Comparison of ENCODE assay signal across 15 mouse cellular contexts in the genomic region with DNA sequence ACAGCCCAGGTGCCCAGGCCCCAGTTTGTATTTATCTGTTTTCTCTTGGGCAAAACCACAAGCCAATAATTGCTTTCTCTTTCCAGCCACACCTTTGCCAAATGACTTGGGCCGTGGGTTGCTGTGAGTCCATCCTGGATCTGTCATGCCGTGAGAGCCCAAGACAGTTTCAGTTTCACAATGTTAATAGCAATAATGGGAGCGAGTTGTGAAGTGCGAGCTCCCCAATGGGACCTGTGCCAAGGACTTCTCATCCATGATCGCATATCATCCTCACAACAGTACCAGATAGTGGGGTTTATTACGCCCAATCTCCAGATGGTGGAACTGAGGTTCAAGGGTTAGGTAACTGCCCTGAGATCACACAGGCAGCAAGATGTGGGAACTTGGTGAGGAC.
DNase-seq lines count a peak whose midpoint lies in the region; ATAC-seq and TF ChIP-seq lines count a peak whose summit lies in the region.
"Had no signal": no experiment of that assay in that cellular context is flagged by ENCODE, and none has a peak within 500 bp of the region (broad histone marks: within the 10 kb centered on the region; RNA-seq: fewer than 3 reads in every experiment).

No protein-coding gene starts in this region.

- H3K4me1 ChIP-seq in kidney, postnatal 0 days (replicated peaks; ENCODE audit: insufficient read depth, low read length): no peaks in the 10 kb centered on the region
- H3K4me1 ChIP-seq in forebrain, embryonic 10.5 days: peaks cover 11% of the 10 kb centered on the region
- H3K4me1 ChIP-seq: hindbrain, embryonic 15.5 days; megakaryocyte, embryonic 14.5 days had no signal

- no peak for TF ChIP-seq CTCF in kidney, postnatal 0 days (IDR thresholded peaks at IDR 0.05; ENCODE audit: low read depth)

- no peaks in the 10 kb centered on the region for H3K36me3 ChIP-seq in kidney, postnatal 0 days (ENCODE audit: insufficient read depth, low read length)
- H3K36me3 ChIP-seq in forebrain, embryonic 10.5 days (replicated peaks): no peaks in the 10 kb centered on the region
- H3K36me3 ChIP-seq: embryonic facial prominence, embryonic 13.5 days; G1E; heart, embryonic 10.5 days; hindbrain, embryonic 15.5 days had no signal

- peak overlapping the region; percentile 76 for H3K27ac ChIP-seq in kidney, postnatal 0 days
- H3K27ac ChIP-seq in forebrain, embryonic 10.5 days: no peak overlapping the region
- H3K27ac ChIP-seq: hindbrain, embryonic 15.5 days had no signal

- no peaks in the 10 kb centered on the region for H3K9me3 ChIP-seq in kidney, postnatal 0 days (replicated peaks; ENCODE audit: low read length)
- H3K9me3 ChIP-seq in forebrain, embryonic 10.5 days: no peaks in the 10 kb centered on the region
- H3K9me3 ChIP-seq: embryonic facial prominence, embryonic 13.5 days; G1E; heart, embryonic 10.5 days; hindbrain, embryonic 15.5 days; megakaryocyte, embryonic 14.5 days had no signal

- no peak for ATAC-seq in kidney, postnatal 0 days (replicated peaks; ENCODE audit: low FRiP score, low read depth)
- peak; percentile 44 for ATAC-seq in megakaryocyte progenitor cell, adult 5-6 weeks (replicated peaks; ENCODE audit: poor library complexity)

- no peak overlapping the region for H3K9ac ChIP-seq in kidney, postnatal 0 days (ENCODE audit: low read depth, low read length)
- H3K9ac ChIP-seq: embryonic facial prominence, embryonic 13.5 days; hindbrain, embryonic 15.5 days had no signal

- DNase-seq in adrenal gland, adult (ENCODE audit: inconsistent age in 2 of 2, low spot score in 1 of 2): peak; percentile 15 to 77
- no peak for DNase-seq in adrenal gland, postnatal 25 days
- peak; percentile 31 for DNase-seq in kidney, postnatal 0 days (ENCODE audit: low spot score)
- no peak for DNase-seq in kidney, postnatal 14 days
- peak; percentile 43 for DNase-seq in adrenal gland, postnatal 10 days
- DNase-seq in forebrain, embryonic 10.5 days (ENCODE audit: extremely low spot score, low spot score): no peak
- no peak for DNase-seq in cerebellum, postnatal 4 days (ENCODE audit: low spot score in 2 of 2)
- DNase-seq: cerebellum, adult 18-20 months; layer of hippocampus, adult 9-11 months had no signal

- WGBS in kidney, postnatal 0 days: 49% methylated on average over 6 of the region's 6 CpGs
- WGBS in forebrain, embryonic 10.5 days: 91% methylated on average over 6 of the region's 6 CpGs

- no peaks in the 10 kb centered on the region for H3K27me3 ChIP-seq in kidney, postnatal 0 days (ENCODE audit: insufficient read depth, low read length)
- H3K27me3 ChIP-seq in forebrain, embryonic 10.5 days (ENCODE audit: poor library complexity, severe bottlenecking): no peaks in the 10 kb centered on the region
- H3K27me3 ChIP-seq: embryonic facial prominence, embryonic 13.5 days; hindbrain, embryonic 15.5 days had no signal

- H3K4me2 ChIP-seq in kidney, postnatal 0 days (ENCODE audit: low read length): peak overlapping the region; percentile 23; the same call in 1 of the 2 replicates
- H3K4me2 ChIP-seq: embryonic facial prominence, embryonic 13.5 days; hindbrain, embryonic 15.5 days had no signal

- H3K4me3 ChIP-seq in kidney, postnatal 0 days (replicated peaks; ENCODE audit: low read depth, low read length): no peak overlapping the region
- H3K4me3 ChIP-seq in forebrain, embryonic 10.5 days: no peak overlapping the region
- H3K4me3 ChIP-seq: embryonic facial prominence, embryonic 13.5 days; heart, embryonic 10.5 days; hindbrain, embryonic 15.5 days; megakaryocyte, embryonic 14.5 days had no signal

Comparison
In these comparisons a context has a peak if more than half of its experiments do, and no peak if none do; other contexts are left out.
1. DNase-seq: peak in adrenal gland, adult (2 of 2), kidney, postnatal 0 days (single experiment) and adrenal gland, postnatal 10 days (single experiment); none in adrenal gland, postnatal 25 days (single experiment), kidney, postnatal 14 days (single experiment), forebrain, embryonic 10.5 days (single experiment) and cerebellum, postnatal 4 days (0 of 2).